Mouse (Mus musculus): ENCODE data around the gene H2-Eb1. TPM values are rescaled to one million over a fixed set of nuclear protein-coding genes. Genes with fewer than 3 reads are reported as not detected.

Gene H2-Eb1
- polyA plus RNA-seq, 1 experiment from 2014 or later, result 1.8 TPM

DNA sequence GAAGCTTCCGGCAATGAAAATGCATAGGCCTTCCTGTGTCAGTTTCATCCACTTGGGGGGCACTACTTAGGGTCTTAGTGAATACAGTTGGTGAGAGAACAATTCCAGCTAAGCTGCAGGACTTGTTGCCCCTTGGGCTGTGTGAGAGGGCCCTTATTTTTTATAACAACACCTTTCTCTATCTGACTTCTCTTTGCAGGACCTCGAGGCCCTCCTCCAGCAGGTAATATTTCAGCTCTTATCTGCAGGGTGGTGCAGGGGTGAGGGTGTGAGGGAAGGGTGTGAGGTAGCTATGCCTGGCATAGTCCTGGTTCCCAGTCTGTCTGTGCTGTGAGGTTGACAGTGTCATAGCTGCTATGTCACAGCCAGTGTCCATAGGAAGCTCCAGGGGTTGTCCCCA, 37.4 kb upstream of the H2-Eb1 start:
- Histone ChIP-seq H3K9ac (ENCODE audit: low read length) (no peak overlapping the region), H3K27ac (ENCODE audit: low read depth, low read length) (no peak overlapping the region), H3K36me3 (ENCODE audit: control insufficient read depth, insufficient read depth, low read length) (no peaks in the 10 kb centered on the region), H3K9me3 (ENCODE audit: control insufficient read depth, low read length) (no peaks in the 10 kb centered on the region), H3K4me2 (ENCODE audit: low read depth) (no peak overlapping the region), H3K4me3 (ENCODE audit: low read depth, low read length) (no peak overlapping the region), H3K4me1 (ENCODE audit: control insufficient read depth, insufficient read depth, low read length) (peaks cover 4% of the 10 kb centered on the region), H3K27me3 (ENCODE audit: control insufficient read depth, insufficient read depth, low read length) (peaks cover 7% of the 10 kb centered on the region)
- DNase-seq (ENCODE audit: low spot score) (no peak), ATAC-seq (ENCODE audit: insufficient read depth, low FRiP score, low TSS enrichment) (no peak)
- 82% methylated on average over 2 of the region's 2 CpGs for WGBS

DNA sequence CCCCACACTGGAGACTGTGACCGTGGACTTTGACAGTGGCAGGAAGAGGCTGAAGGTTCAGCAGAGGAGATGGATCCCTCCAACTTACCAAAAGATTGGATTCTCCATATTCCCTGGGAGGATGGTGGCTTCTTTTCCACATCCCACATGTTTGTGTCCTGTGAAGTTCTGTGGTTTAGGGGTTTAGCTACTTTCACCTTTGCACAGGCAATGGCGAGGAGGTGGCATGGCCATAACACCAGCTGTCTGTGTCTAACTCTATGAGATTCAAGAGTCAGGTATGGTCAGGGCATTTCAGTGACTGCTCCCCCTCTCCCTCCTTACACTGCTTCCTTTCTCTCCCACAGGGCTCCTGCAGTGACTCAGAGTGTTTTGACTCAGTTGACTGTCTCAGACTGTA, 36.9 kb upstream of the H2-Eb1 start:
- Histone ChIP-seq H3K27me3 (ENCODE audit: control insufficient read depth, insufficient read depth, low read length) (peaks cover 7% of the 10 kb centered on the region), H3K9ac (ENCODE audit: low read length) (no peak overlapping the region), H3K9me3 (ENCODE audit: control insufficient read depth, low read length) (no peaks in the 10 kb centered on the region), H3K4me2 (ENCODE audit: low read depth) (no peak overlapping the region), H3K4me1 (ENCODE audit: control insufficient read depth, insufficient read depth, low read length) (peaks cover 4% of the 10 kb centered on the region), H3K36me3 (ENCODE audit: control insufficient read depth, insufficient read depth, low read length) (no peaks in the 10 kb centered on the region), H3K27ac (ENCODE audit: low read depth, low read length) (no peak overlapping the region), H3K4me3 (ENCODE audit: low read depth, low read length) (no peak overlapping the region)
- ATAC-seq (ENCODE audit: insufficient read depth, low FRiP score, low TSS enrichment) (no peak), DNase-seq (ENCODE audit: low spot score) (no peak)
- 86% methylated on average over 2 of the region's 2 CpGs for WGBS

DNA sequence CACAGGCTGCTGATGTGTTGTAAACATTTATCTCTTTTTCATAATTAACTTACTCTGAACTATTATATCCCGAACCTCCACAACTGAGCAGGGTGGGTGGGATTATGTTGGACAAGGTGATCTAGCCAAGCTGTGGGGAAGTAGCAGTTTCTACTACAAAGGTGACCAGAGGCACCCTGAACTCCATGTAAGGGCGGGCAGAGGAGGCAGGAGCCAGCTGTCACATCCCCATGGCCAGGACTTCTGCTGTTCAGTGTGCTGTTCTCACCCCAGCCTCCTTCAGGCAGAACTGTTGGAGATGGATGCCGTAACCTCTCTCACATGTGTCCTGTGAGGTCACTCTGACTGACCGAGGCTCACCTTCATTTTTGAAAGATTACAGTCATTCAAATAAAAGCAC, 35.9 kb upstream of the H2-Eb1 start:
- H3K9ac ChIP-seq (ENCODE audit: low read length), result no peak overlapping the region
- H3K9me3 ChIP-seq (ENCODE audit: control insufficient read depth, low read length), result no peaks in the 10 kb centered on the region
- peaks cover 4% of the 10 kb centered on the region for H3K27me3 ChIP-seq (ENCODE audit: control insufficient read depth, insufficient read depth, low read length)
- H3K27ac ChIP-seq (ENCODE audit: low read depth, low read length), result no peak overlapping the region
- H3K4me1 ChIP-seq (ENCODE audit: control insufficient read depth, insufficient read depth, low read length), result peaks cover 4% of the 10 kb centered on the region
- H3K4me2 ChIP-seq (ENCODE audit: low read depth), result no peak overlapping the region
- ATAC-seq (ENCODE audit: insufficient read depth, low FRiP score, low TSS enrichment) (no peak), DNase-seq (ENCODE audit: low spot score) (no peak)
- H3K4me3 ChIP-seq (ENCODE audit: low read depth, low read length), result no peak overlapping the region
- 81% methylated on average over 4 of the region's 4 CpGs for WGBS
- no peaks in the 10 kb centered on the region for H3K36me3 ChIP-seq (ENCODE audit: control insufficient read depth, insufficient read depth, low read length)

DNA sequence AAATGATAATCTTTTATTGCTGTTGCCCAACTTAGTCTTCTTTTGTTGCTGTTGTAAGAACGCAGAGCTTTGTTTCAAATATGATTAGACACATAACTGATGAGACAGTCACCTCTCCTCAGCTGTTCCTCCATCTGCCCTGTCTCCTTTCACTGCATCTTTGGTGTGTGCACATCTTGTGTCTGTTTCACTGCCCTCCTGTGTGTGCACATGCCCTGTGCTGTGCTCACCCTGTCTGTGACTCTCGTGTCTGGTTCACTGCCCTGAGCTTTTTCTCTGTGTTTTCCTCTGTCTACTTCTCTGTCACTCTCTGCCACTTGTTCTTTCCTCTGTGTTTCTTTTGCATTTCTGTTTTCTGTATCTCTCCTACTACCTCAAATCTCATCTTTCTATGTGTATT, 35.4 kb upstream of the H2-Eb1 start:
- Histone ChIP-seq H3K4me3 (ENCODE audit: low read depth, low read length) (no peak overlapping the region), H3K4me2 (ENCODE audit: low read depth) (no peak overlapping the region), H3K4me1 (ENCODE audit: control insufficient read depth, insufficient read depth, low read length) (no peaks in the 10 kb centered on the region), H3K9me3 (ENCODE audit: control insufficient read depth, low read length) (no peaks in the 10 kb centered on the region), H3K27ac (ENCODE audit: low read depth, low read length) (no peak overlapping the region), H3K9ac (ENCODE audit: low read length) (no peak overlapping the region), H3K36me3 (ENCODE audit: control insufficient read depth, insufficient read depth, low read length) (no peaks in the 10 kb centered on the region), H3K27me3 (ENCODE audit: control insufficient read depth, insufficient read depth, low read length) (no peaks in the 10 kb centered on the region)
- no peak for ATAC-seq (ENCODE audit: insufficient read depth, low FRiP score, low TSS enrichment)
- 85% methylated on average over 2 of the region's 2 CpGs for WGBS
- DNase-seq (ENCODE audit: low spot score), result no peak

DNA sequence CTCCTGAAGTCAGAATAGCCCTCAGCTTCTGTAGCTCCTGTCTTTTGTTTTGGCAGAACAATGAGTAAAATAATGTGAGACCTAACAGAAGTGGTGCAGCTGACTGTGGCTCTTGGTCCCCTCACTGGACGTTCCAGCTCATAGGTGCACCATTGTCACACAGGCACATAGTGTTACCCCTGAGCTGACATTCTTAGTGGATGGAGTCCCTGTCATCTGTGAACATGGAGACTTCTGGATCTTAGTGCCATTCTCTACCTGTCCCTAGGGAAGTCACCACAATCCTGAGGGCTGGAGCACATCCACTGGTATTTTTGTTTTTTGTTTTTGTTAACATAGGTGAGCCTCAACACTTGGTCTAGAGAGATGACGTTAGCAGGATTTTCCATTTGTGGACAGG, 34.7 kb upstream of the H2-Eb1 start:
- no peaks in the 10 kb centered on the region for H3K27me3 ChIP-seq (ENCODE audit: control insufficient read depth, insufficient read depth, low read length)
- 77% methylated on average over 2 of the region's 2 CpGs for WGBS
- H3K4me2 ChIP-seq (ENCODE audit: low read depth), result no peak overlapping the region
- H3K9ac ChIP-seq (ENCODE audit: low read length), result no peak overlapping the region
- H3K4me3 ChIP-seq (ENCODE audit: low read depth, low read length), result no peak overlapping the region
- DNase-seq (ENCODE audit: low spot score), result no peak
- H3K27ac ChIP-seq (ENCODE audit: low read depth, low read length), result no peak overlapping the region
- H3K9me3 ChIP-seq (ENCODE audit: control insufficient read depth, low read length), result no peaks in the 10 kb centered on the region
- H3K36me3 ChIP-seq (ENCODE audit: control insufficient read depth, insufficient read depth, low read length), result no peaks in the 10 kb centered on the region
- no peak for ATAC-seq (ENCODE audit: insufficient read depth, low FRiP score, low TSS enrichment)
- H3K4me1 ChIP-seq (ENCODE audit: control insufficient read depth, insufficient read depth, low read length), result no peaks in the 10 kb centered on the region

DNA sequence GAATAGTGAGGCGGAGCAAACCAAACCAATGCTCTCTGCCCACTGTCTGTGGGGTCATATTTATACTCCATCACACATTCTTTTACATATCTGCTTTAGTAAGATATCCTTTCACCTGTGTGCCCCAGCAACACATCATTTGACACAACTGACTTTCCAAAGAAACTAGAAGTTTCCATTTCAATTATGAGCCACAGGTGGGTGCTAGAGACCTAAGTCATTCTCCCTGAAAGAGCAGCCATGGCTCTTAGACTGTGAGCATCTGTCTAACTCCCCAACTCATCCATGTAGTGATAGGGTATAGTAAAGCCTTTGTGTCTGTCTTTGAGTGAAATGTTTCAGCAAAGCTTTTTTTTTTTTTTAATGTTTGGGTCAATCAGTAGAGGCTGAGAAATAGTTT, 33.6 kb upstream of the H2-Eb1 start:
- no peak overlapping the region for H3K27ac ChIP-seq (ENCODE audit: low read depth, low read length)
- H3K4me1 ChIP-seq (ENCODE audit: control insufficient read depth, insufficient read depth, low read length), result no peaks in the 10 kb centered on the region
- no peak overlapping the region for H3K4me2 ChIP-seq (ENCODE audit: low read depth)
- no peaks in the 10 kb centered on the region for H3K9me3 ChIP-seq (ENCODE audit: control insufficient read depth, low read length)
- no peaks in the 10 kb centered on the region for H3K36me3 ChIP-seq (ENCODE audit: control insufficient read depth, insufficient read depth, low read length)
- no peak overlapping the region for H3K4me3 ChIP-seq (ENCODE audit: low read depth, low read length)
- H3K9ac ChIP-seq (ENCODE audit: low read length), result no peak overlapping the region
- ATAC-seq (ENCODE audit: insufficient read depth, low FRiP score, low TSS enrichment), result no peak
- DNase-seq (ENCODE audit: low spot score), result no peak
- no peaks in the 10 kb centered on the region for H3K27me3 ChIP-seq (ENCODE audit: control insufficient read depth, insufficient read depth, low read length)
- whole genome bisulfite sequencing, result 92% methylated on average over 1 of the region's 1 CpGs

DNA sequence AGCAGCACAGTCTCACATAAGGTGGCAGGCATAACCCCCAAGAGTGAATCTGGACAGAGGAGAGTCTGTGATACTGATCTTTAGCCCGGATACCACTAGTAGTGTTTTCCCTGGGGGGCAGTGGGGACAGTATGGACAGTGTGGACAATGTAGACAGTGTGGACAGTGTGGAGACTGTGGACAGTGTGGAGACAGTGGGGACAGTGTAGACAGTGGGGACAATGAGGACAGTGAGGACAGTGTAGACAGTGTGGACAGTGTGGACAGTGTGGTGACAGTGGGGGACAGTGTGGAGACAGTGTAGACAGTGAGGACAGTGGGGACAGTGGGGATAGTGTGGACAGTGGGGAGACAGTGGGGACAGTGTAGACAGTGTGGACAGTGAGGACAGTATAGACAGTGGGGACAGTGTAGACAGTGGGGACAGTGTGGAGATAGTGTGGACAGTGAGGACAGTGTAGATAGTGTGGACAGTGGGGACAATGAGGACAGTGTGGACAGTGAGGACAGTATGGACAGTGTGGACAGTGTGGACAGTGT, 25.1 kb upstream of the H2-Eb1 start:
- no peaks in the 10 kb centered on the region for H3K9me3 ChIP-seq (ENCODE audit: control insufficient read depth, low read length)
- H3K36me3 ChIP-seq (ENCODE audit: control insufficient read depth, insufficient read depth, low read length), result no peaks in the 10 kb centered on the region
- no peak overlapping the region for H3K4me3 ChIP-seq (ENCODE audit: low read depth, low read length)
- ATAC-seq (ENCODE audit: insufficient read depth, low FRiP score, low TSS enrichment) (no peak), DNase-seq (ENCODE audit: low spot score) (no peak)
- no peaks in the 10 kb centered on the region for H3K27me3 ChIP-seq (ENCODE audit: control insufficient read depth, insufficient read depth, low read length)
- H3K4me2 ChIP-seq (ENCODE audit: low read depth), result no peak overlapping the region
- H3K9ac ChIP-seq (ENCODE audit: low read length), result no peak overlapping the region
- 74% methylated on average over 1 of the region's 1 CpGs for WGBS
- H3K27ac ChIP-seq (ENCODE audit: low read depth, low read length), result no peak overlapping the region
- H3K4me1 ChIP-seq (ENCODE audit: control insufficient read depth, insufficient read depth, low read length), result no peaks in the 10 kb centered on the region

DNA sequence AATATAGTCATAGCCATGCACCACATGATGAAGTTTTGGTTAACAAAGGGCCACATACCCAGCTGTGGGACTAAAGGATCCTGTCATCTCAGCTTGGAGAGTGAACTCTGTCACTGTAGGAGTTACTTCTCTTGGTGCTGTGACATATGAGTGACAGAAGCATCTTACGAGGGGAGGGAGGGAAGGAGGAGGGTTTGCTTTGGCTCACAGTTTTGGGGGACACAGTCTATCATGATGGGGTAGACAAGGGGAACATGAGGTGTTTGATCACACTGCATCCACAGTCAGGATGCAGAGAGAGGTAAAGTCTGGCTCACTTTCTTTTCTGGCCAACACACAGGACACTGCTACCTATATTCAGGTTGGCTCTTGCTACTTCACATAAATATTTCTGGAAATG, 23.8 kb upstream of the H2-Eb1 start:
- DNase-seq (ENCODE audit: low spot score) (no peak), ATAC-seq (ENCODE audit: insufficient read depth, low FRiP score, low TSS enrichment) (no peak)
- no peaks in the 10 kb centered on the region for H3K4me1 ChIP-seq (ENCODE audit: control insufficient read depth, insufficient read depth, low read length)
- H3K4me3 ChIP-seq (ENCODE audit: low read depth, low read length), result no peak overlapping the region
- no peaks in the 10 kb centered on the region for H3K27me3 ChIP-seq (ENCODE audit: control insufficient read depth, insufficient read depth, low read length)
- 63% methylated on average over 1 of the region's 1 CpGs for WGBS
- no peaks in the 10 kb centered on the region for H3K36me3 ChIP-seq (ENCODE audit: control insufficient read depth, insufficient read depth, low read length)
- no peaks in the 10 kb centered on the region for H3K9me3 ChIP-seq (ENCODE audit: control insufficient read depth, low read length)
- no peak overlapping the region for H3K4me2 ChIP-seq (ENCODE audit: low read depth)
- H3K27ac ChIP-seq (ENCODE audit: low read depth, low read length), result no peak overlapping the region
- no peak overlapping the region for H3K9ac ChIP-seq (ENCODE audit: low read length)

DNA sequence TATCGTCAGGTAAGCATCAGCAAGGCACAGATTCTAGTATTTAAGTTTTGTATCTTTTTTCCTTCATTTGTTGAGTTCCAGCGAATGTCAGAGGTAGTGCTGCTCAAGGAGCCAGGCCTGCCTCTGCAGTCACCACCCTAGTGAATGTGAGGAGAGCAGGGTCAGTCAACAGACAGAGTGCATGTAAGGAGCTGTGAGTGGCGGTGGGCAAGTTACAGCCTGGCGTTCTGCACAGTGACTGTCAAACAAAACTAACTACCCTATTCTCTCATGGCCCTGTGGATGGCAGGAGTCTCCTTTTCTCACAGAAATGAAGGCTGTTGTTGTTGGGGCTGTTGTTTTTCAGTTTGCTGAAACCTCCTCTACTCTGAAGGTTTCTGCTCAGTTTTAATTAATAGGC, 20.3 kb upstream of the H2-Eb1 start:
- H3K4me3 ChIP-seq (ENCODE audit: low read depth, low read length), result no peak overlapping the region
- DNase-seq (ENCODE audit: low spot score) (no peak), ATAC-seq (ENCODE audit: insufficient read depth, low FRiP score, low TSS enrichment) (no peak)
- H3K4me2 ChIP-seq (ENCODE audit: low read depth), result no peak overlapping the region
- H3K27me3 ChIP-seq (ENCODE audit: control insufficient read depth, insufficient read depth, low read length), result no peaks in the 10 kb centered on the region
- H3K27ac ChIP-seq (ENCODE audit: low read depth, low read length), result no peak overlapping the region
- no peaks in the 10 kb centered on the region for H3K4me1 ChIP-seq (ENCODE audit: control insufficient read depth, insufficient read depth, low read length)
- no peaks in the 10 kb centered on the region for H3K36me3 ChIP-seq (ENCODE audit: control insufficient read depth, insufficient read depth, low read length)
- WGBS, result 83% methylated on average over 4 of the region's 4 CpGs
- no peaks in the 10 kb centered on the region for H3K9me3 ChIP-seq (ENCODE audit: control insufficient read depth, low read length)
- H3K9ac ChIP-seq (ENCODE audit: low read length), result no peak overlapping the region

Data from neural tube, embryonic 11.5 days (tissue).